Mouse (Mus musculus) CH12.LX (cell line): ENCODE data around the gene Ube2z. TPM values are rescaled to one million over a fixed set of nuclear protein-coding genes. Genes with fewer than 3 reads are reported as not detected.
A peak's percentile ranks its signal among the peaks of the same experiment; 100 is the strongest.

Experiments
- DNase-seq: peaks from one replicate; pipeline ENCODE4 v3.0.0-alpha.2; 2013; ENCODE audit errors: extremely low read depth
- H3K27ac ChIP-seq: 2 replicates; pipeline ENCODE4 v1.5.1; 2012; ENCODE audit warnings: low read depth, mild to moderate bottlenecking, control low read depth, moderate library complexity; ENCODE audit not compliant: insufficient read depth
- H3K27me3 ChIP-seq: replicated peaks from 2 replicates; pipeline ENCODE3; 2012; ENCODE audit warnings: inconsistent platforms
- H3K36me3 ChIP-seq, 2 experiments: replicated peaks in 1 of 2; 2 replicates each; pipeline versions ENCODE3 to v1.6.1; 2012; ENCODE audit warnings: inconsistent platforms in 1 of 2, low read length in 1 of 2, mild to moderate bottlenecking in 1 of 2, mixed read lengths in 1 of 2, moderate library complexity in 1 of 2; ENCODE audit not compliant: control insufficient read depth in 1 of 2, insufficient read depth in 1 of 2
- H3K4me1 ChIP-seq, 2 experiments: 2 replicates each; pipeline ENCODE4 v1.6.1; 2012; ENCODE audit warnings: inconsistent platforms in 1 of 2, moderate library complexity in 1 of 2; ENCODE audit not compliant: insufficient read depth in 2 of 2, control insufficient read depth in 1 of 2
- H3K4me2 ChIP-seq: 2 replicates; pipeline ENCODE4 v1.6.1; 2012; ENCODE audit warnings: low read depth, mild to moderate bottlenecking, control low read depth; ENCODE audit not compliant: poor library complexity, insufficient read depth, severe bottlenecking
- H3K4me3 ChIP-seq, 3 experiments: fragments of 150-350 bp in 1 of 3; sonication (generic) in 1 of 3; replicated peaks in 1 of 3; 2 replicates each; pipeline versions ENCODE3 to v1.5.1; 2011 to 2012; ENCODE audit warnings: low read depth in 2 of 3, low read length in 2 of 3, mild to moderate bottlenecking in 2 of 3, moderate library complexity in 2 of 3, control low read depth in 1 of 3, improper control_type of control experiment in 1 of 3, inconsistent platforms in 1 of 3, mixed read lengths in 1 of 3; ENCODE audit not compliant: poor library complexity in 1 of 3
- H3K79me2 ChIP-seq: replicated peaks from 2 replicates; pipeline ENCODE4 v1.6.1; 2012; ENCODE audit warnings: mild to moderate bottlenecking, moderate library complexity; ENCODE audit not compliant: control insufficient read depth, poor library complexity, insufficient read depth, severe bottlenecking; ENCODE audit errors: extremely low read depth
- H3K9ac ChIP-seq: 2 replicates; pipeline ENCODE4 v1.6.1; 2012; ENCODE audit warnings: low read depth, mild to moderate bottlenecking, control low read depth, moderate library complexity; ENCODE audit not compliant: insufficient read depth
- H3K9me3 ChIP-seq: replicated peaks from 2 replicates; pipeline ENCODE3; 2012; ENCODE audit warnings: low read length, inconsistent platforms, mixed read lengths
- BHLHE40 ChIP-seq: IDR thresholded peaks from 2 replicates; pipeline ENCODE4 v1.6.1; 2011; ENCODE audit warnings: mild to moderate bottlenecking, low read depth, low read length, improper control_type of control experiment
- CHD1 ChIP-seq: IDR thresholded peaks from 2 replicates; pipeline ENCODE4 v1.6.1; 2012; ENCODE audit warnings: low read depth, low read length, improper control_type of control experiment, inconsistent platforms
- CHD2 ChIP-seq: IDR thresholded peaks from 2 replicates; pipeline ENCODE4 v1.6.1; 2011; ENCODE audit warnings: low read length, improper control_type of control experiment
- EP300 ChIP-seq: IDR thresholded peaks from 2 replicates; pipeline ENCODE4 v1.6.1; 2011; ENCODE audit warnings: low read length, improper control_type of control experiment
- GABPA ChIP-seq: IDR thresholded peaks from 2 replicates; pipeline ENCODE4 v1.6.1; 2012; ENCODE audit warnings: low read depth, low read length, improper control_type of control experiment, inconsistent platforms; ENCODE audit not compliant: insufficient replicate concordance
- IRF4 ChIP-seq: IDR thresholded peaks from 2 replicates; pipeline ENCODE4 v1.6.1; 2014; ENCODE audit warnings: low read depth, mild to moderate bottlenecking, inconsistent platforms, low read length, improper control_type of control experiment
- KAT2A ChIP-seq: IDR thresholded peaks from 2 replicates; pipeline ENCODE4 v1.6.1; 2012; ENCODE audit warnings: low read length, improper control_type of control experiment, inconsistent platforms; ENCODE audit not compliant: insufficient replicate concordance
- MAFK ChIP-seq: IDR thresholded peaks from 2 replicates; pipeline ENCODE4 v1.6.1; 2011; ENCODE audit warnings: low read length, improper control_type of control experiment; ENCODE audit not compliant: insufficient replicate concordance
- MAX ChIP-seq: IDR thresholded peaks from 2 replicates; pipeline ENCODE4 v1.6.1; 2011; ENCODE audit warnings: low read length, improper control_type of control experiment
- MAZ ChIP-seq: IDR thresholded peaks from 2 replicates; pipeline ENCODE4 v1.6.1; 2012; ENCODE audit warnings: low read depth, mild to moderate bottlenecking, inconsistent platforms, low read length, improper control_type of control experiment, moderate library complexity
- MXI1 ChIP-seq: IDR thresholded peaks from 2 replicates; pipeline ENCODE4 v1.6.1; 2011; ENCODE audit warnings: mild to moderate bottlenecking, low read depth, low read length, improper control_type of control experiment
- NRF1 ChIP-seq: IDR thresholded peaks from 2 replicates; pipeline ENCODE4 v1.6.1; 2014; ENCODE audit warnings: low read depth, mild to moderate bottlenecking, inconsistent platforms, low read length, improper control_type of control experiment, moderate library complexity
- PAX5 ChIP-seq: IDR thresholded peaks from 2 replicates; pipeline ENCODE4 v1.6.1; 2012; ENCODE audit warnings: low read length, inconsistent platforms, mixed read lengths
- POLR2AphosphoS2 ChIP-seq: IDR thresholded peaks from 2 replicates; pipeline ENCODE4 v1.6.1; 2011; ENCODE audit warnings: low read depth, low read length, improper control_type of control experiment
- RAD21 ChIP-seq: IDR thresholded peaks from 2 replicates; pipeline ENCODE4 v1.6.1; 2011; ENCODE audit warnings: low read depth, mild to moderate bottlenecking, low read length, improper control_type of control experiment, moderate library complexity
- RCOR1 ChIP-seq: conservative IDR thresholded peaks from 2 replicates; pipeline ENCODE4 v1.6.1; 2012; ENCODE audit warnings: low read depth, mild to moderate bottlenecking, inconsistent platforms, low read length, improper control_type of control experiment
- SMC3 ChIP-seq: IDR thresholded peaks from 2 replicates; pipeline ENCODE4 v1.6.1; 2011; ENCODE audit warnings: low read depth, low read length, improper control_type of control experiment
- TBP ChIP-seq: conservative IDR thresholded peaks from 2 replicates; pipeline ENCODE4 v1.6.1; 2011; ENCODE audit warnings: low read depth, low read length, improper control_type of control experiment
- TCF12 ChIP-seq: IDR thresholded peaks from 2 replicates; pipeline ENCODE4 v1.6.1; 2014; ENCODE audit warnings: low read depth, mild to moderate bottlenecking, inconsistent platforms, low read length, improper control_type of control experiment
- USF2 ChIP-seq: conservative IDR thresholded peaks from 2 replicates; pipeline ENCODE4 v1.6.1; 2011; ENCODE audit warnings: low read depth, low read length, improper control_type of control experiment
- ZC3H11A ChIP-seq: IDR thresholded peaks from 2 replicates; pipeline ENCODE4 v1.6.1; 2012; ENCODE audit warnings: low read depth, mild to moderate bottlenecking, inconsistent platforms, low read length, improper control_type of control experiment
- ZNF384 ChIP-seq: IDR thresholded peaks from 2 replicates; pipeline ENCODE4 v1.6.1; 2012; ENCODE audit warnings: low read depth, low read length, improper control_type of control experiment, inconsistent platforms
- dilution Hi-C: fragments of 300-500 bp; cut with MboI; formaldehyde crosslinking; loops from 2 replicates; pipeline ENCODE4 v1.14.3; 2020; ENCODE audit warnings: low sequenced_read_pairs; ENCODE audit not compliant: extremely low pct_unique_long_range_greater_than_20kb, extremely low pct_ligation_motif_present
- in situ Hi-C: fragments of 300-500 bp; cut with MboI; formaldehyde crosslinking; loops from 3 replicates; pipeline ENCODE4 v1.14.3; 2019; ENCODE audit warnings: low sequenced_read_pairs, low pct_ligation_motif_present, low pct_unique_long_range_greater_than_20kb, mixed read lengths
- polyA plus RNA-seq: library from polyadenylated mRNA; unstranded; fragments of >175 nt; gene quantifications from 2 replicates; pipeline ENCODE4 v1.2.1, GENCODE M21; 2012; ENCODE audit warnings: low read depth; ENCODE audit not compliant: insufficient read length
- total RNA-seq, 2 experiments: library from RNA; depleted of rRNA; stranded (reverse); fragments of 300-350 nt in 1 of 2; fragments of >200 nt in 1 of 2; gene quantifications; 2 replicates each; pipeline ENCODE4 v1.2.3; 2012 to 2014

The Ube2z gene
- total and polyA plus RNA-seq, 3 experiments: 51.3 to 67.8 (median 64.2) TPM

DNA sequence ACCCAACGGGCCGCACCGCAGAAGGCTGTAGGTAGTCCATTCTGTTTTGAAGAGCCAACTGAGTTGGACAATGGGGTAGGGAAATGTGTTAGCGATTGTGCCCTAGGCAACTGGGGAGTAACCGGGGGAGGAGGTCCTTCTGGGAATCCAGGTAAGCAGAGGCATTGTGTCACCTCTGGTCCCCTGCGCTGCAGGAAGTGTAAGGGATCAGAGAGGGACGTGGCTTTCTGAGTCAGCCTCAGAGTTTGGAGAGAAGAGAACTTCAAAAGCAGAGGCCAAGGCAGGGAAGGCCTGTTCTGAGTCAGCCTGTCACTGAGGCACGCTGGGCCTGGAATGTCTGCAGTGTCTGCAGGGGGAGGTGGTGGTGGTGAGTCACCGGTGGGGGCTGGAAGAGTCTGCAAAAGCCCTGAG, 47.2 kb downstream of the Ube2z start:
- TF ChIP-seq TCF12 (no peak), IRF4 (peak; percentile 61), KAT2A (no peak), MAZ (no peak), SMC3 (no peak), PAX5 (no peak), EP300 (no peak), USF2 (no peak), ZC3H11A (no peak), MAX (no peak), BHLHE40 (peak; percentile 45; the same call in 1 of the 2 replicates)
- H3K27me3 ChIP-seq: peaks cover 53% of the 10 kb centered on the region
- no peaks in the 10 kb centered on the region for H3K9me3 ChIP-seq
- in situ Hi-C loops: no loop called here
- peaks cover 0 to 2% of the 10 kb centered on the region in 2 experiments; a peak in 2 of 4 replicates for H3K4me1 ChIP-seq
- no peak for DNase-seq
- H3K36me3 ChIP-seq: no peaks in the 10 kb centered on the region
- no peak overlapping the region for H3K4me3 ChIP-seq
- H3K27ac ChIP-seq: no peak overlapping the region
- H3K79me2 ChIP-seq: no peaks in the 10 kb centered on the region
- no peak overlapping the region for H3K4me2 ChIP-seq
- dilution Hi-C loops: no loop called here
- H3K9ac ChIP-seq: no peak overlapping the region

DNA sequence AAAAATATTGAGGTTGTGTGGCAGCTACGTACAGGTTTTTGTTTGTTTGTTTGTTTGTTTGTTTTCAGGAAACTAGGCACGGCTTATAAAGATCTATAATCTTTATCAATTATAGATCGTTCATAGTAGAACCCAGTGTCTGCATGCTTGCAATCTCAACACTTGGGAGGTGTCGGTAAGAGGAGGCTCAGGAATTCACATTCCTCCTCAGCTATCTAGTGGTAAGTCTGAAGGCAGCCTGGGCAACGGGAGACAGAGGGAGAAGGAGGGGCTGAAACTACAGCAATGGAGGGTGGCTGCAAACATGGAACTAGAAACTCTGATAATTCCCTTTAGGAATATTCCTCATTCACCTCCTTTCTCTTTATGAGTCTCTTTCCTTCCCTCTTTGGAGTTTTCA, 49.8 kb downstream of the Ube2z start:
- Histone ChIP-seq H3K4me3 (no peak overlapping the region), H3K79me2 (no peaks in the 10 kb centered on the region), H3K36me3 (no peaks in the 10 kb centered on the region), H3K9me3 (no peaks in the 10 kb centered on the region), H3K9ac (no peak overlapping the region), H3K27ac (no peak overlapping the region), H3K4me2 (no peak overlapping the region), H3K4me1 (peaks cover 0 to 2% of the 10 kb centered on the region in 2 experiments; a peak in 1 of 4 replicates), H3K27me3 (peaks cover 65% of the 10 kb centered on the region)
- in situ Hi-C loops: no loop called here
- no peak for DNase-seq
- dilution Hi-C loops: no loop called here
- TF ChIP-seq KAT2A (no peak), MAX (no peak), MAFK (no peak), RAD21 (no peak), MAZ (no peak), CHD1 (no peak), NRF1 (no peak), CHD2 (no peak), RCOR1 (no peak), POLR2AphosphoS2 (no peak), ZNF384 (no peak), TBP (no peak), GABPA (no peak), EP300 (no peak), MXI1 (no peak)
